Mouse (Mus musculus): ENCODE measurements around the gene Trim15. TPM values are rescaled to one million over a fixed set of nuclear protein-coding genes. Genes with fewer than 3 reads are reported as not detected.

The Trim15 gene
- polyA plus RNA-seq, 1 experiment from 2014 or later, result 0.47 TPM

DNA sequence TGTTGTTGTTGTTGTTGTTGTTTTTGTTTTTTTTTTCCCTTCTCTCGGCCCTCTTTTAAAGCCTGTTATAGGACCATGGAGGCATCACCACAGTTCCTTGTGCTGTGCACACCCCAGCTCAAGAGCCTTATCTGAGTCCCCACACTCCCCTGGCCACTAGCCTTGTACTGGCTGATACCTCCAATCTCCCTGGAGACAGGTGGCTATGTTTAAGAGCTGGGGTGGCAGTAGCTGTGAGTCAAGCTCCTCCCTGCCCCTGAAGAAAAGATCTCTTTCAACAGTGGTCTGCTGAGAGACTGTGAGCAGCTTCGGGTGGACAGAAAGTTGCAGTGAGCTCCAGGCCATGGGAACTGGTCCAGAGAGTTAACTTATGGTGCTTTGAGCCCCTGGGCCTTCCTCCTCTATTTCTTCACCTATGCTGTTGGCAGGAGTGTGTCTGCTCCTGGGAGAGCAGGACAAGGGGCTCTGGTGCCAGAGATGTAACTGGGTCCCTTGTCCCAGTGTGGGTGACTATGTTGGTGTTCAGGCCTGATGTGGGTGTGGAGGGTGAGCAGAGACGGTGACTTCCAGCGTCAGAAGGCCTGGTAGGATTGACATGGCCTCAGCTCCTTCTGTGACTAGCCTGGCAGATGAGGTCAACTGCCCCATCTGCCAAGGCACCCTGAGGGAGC, 2.4 kb upstream of the Trim15 start, which contains the start of gene Trim10:
Gene Trim10 (plus strand): TSS at position 291 of the 671 bp plus-strand sequence.
- Histone ChIP-seq H3K9ac (peak within 1 kb of the TSS; percentile 37; the same call in 1 of the 2 replicates), H3K4me1 (replicated peaks) (peaks cover 4% of the 10 kb centered on the region), H3K27me3 (replicated peaks) (peaks cover 34% of the 10 kb centered on the region), H3K9me3 (replicated peaks) (no peaks in the 10 kb centered on the region), H3K4me3 (peak within 1 kb of the TSS; percentile 34), H3K27ac (ENCODE audit: poor library complexity, severe bottlenecking) (peak within 1 kb of the TSS; percentile 70), H3K4me2 (peak within 1 kb of the TSS; percentile 30), H3K36me3 (no peaks in the 10 kb centered on the region)
- ATAC-seq (ENCODE audit: insufficient number of reproducible peaks, low FRiP score), result peak; percentile 95
- WGBS, result 58% methylated on average over 4 of the region's 4 CpGs

DNA sequence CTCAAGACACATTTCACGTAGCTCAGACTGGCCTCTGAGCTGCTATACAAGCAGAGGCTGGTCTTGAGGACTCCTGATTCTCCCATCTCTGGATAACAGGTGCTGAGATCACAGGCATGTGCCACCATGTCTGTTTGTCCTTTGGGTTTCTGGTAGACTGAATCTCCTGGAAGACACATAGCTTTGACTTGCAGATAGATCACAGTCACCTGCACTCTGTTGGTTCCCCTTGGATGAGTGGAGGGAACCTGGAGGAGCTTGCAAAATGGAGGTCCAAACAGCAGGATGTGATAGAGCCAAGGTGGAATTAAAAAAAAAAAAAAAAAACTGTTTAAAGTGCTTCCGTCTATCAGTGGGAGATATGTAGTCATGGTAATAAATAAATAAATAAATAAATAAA, 1.8 kb upstream of the Trim15 start:
- peaks cover 4% of the 10 kb centered on the region for H3K4me1 ChIP-seq (replicated peaks)
- peaks cover 37% of the 10 kb centered on the region for H3K27me3 ChIP-seq (replicated peaks)
- 59% methylated on average over 2 of the region's 2 CpGs for WGBS

DNA sequence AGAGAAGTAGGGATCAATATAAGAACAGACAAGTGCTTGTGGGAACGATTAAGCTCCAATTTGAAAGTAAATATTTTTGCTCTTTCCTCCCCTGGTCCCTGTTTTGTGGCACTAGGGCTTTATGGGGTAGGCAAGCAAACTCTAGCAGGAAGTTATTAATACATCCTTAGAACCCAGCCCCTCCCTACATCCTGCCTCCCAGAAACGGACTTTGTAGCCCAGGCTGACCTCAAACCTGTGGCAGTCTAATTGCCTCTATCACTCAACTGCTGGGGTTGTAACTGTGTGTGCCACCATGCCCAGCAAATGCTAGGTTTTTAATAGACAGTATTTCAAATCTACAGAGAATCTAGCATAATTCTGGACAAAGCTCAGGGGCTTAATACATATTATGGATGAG, 5.3 kb downstream of the Trim15 start:
- 65% methylated on average over 2 of the region's 2 CpGs for WGBS
- Histone ChIP-seq H3K4me3 (no peak overlapping the region), H3K36me3 (peaks cover 31% of the 10 kb centered on the region), H3K4me2 (no peak overlapping the region), H3K9me3 (replicated peaks) (no peaks in the 10 kb centered on the region), H3K4me1 (replicated peaks) (peaks cover 2% of the 10 kb centered on the region), H3K9ac (no peak overlapping the region), H3K27me3 (replicated peaks) (peaks cover 22% of the 10 kb centered on the region), H3K27ac (ENCODE audit: poor library complexity, severe bottlenecking) (no peak overlapping the region)
- ATAC-seq (ENCODE audit: insufficient number of reproducible peaks, low FRiP score), result no peak

More for the DNA sequence above, 1.8 kb upstream of the Trim15 start:
- Histone ChIP-seq H3K27ac (ENCODE audit: poor library complexity, severe bottlenecking) (peak overlapping the region; percentile 56; the same call in 1 of the 2 replicates), H3K9ac (no peak overlapping the region), H3K4me3 (no peak overlapping the region), H3K36me3 (no peaks in the 10 kb centered on the region), H3K4me2 (no peak overlapping the region), H3K9me3 (replicated peaks) (no peaks in the 10 kb centered on the region)
- ATAC-seq (ENCODE audit: insufficient number of reproducible peaks, low FRiP score), result no peak

DNA sequence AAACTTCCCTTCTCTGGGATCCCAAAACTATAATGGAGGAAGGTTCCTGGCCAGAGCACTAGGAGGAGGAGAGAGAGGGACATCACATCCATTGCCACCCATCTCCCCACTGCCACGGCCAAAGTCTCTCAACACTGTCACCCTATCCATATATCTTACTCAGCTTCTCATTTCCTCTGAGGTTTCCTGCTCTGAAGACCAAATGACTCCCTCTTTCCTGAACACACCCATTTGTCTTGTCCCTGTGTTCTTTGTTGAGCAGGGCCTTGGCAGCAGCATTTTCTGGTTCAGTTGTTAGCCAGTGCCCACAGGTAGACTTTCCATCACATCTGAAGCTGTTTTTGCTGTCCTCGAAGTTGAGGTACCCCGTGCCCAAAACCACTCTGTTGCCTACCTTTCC, 8.8 kb downstream of the Trim15 start:
- no peak overlapping the region for H3K9ac ChIP-seq
- no peak overlapping the region for H3K27ac ChIP-seq (ENCODE audit: poor library complexity, severe bottlenecking)
- H3K36me3 ChIP-seq, result peaks cover 64% of the 10 kb centered on the region
- no peaks in the 10 kb centered on the region for H3K9me3 ChIP-seq (replicated peaks)
- no peak for ATAC-seq (ENCODE audit: insufficient number of reproducible peaks, low FRiP score)
- H3K4me2 ChIP-seq, result no peak overlapping the region
- 78% methylated on average over 3 of the region's 3 CpGs for WGBS
- H3K4me1 ChIP-seq (replicated peaks), result no peaks in the 10 kb centered on the region
- H3K27me3 ChIP-seq (replicated peaks), result no peaks in the 10 kb centered on the region
- no peak overlapping the region for H3K4me3 ChIP-seq

DNA sequence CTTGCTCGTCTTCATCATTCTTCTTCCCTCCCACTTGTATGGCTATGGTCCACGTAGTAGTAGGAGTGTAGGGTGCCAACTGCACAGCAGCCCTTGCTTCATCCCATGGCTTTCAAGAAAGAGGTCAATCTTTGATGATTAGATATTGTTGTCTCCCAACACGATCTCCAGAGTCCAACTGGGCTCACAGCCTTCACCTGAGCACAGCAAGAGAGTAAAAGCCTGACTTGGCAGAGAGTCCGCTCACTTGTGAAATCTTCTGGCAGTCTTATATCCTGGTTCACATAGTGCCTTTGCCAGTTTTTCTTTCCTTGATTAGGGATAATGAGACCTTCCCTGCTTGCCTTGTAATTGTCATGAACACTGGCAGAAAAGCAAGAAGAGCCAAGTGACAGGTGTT, 10.8 kb downstream of the Trim15 start:
- no peaks in the 10 kb centered on the region for H3K27me3 ChIP-seq (replicated peaks)
- WGBS, result 93% methylated on average over 4 of the region's 4 CpGs
- no peak overlapping the region for H3K4me3 ChIP-seq
- no peak overlapping the region for H3K9ac ChIP-seq
- peaks cover 83% of the 10 kb centered on the region for H3K36me3 ChIP-seq
- no peaks in the 10 kb centered on the region for H3K9me3 ChIP-seq (replicated peaks)
- peaks cover 6% of the 10 kb centered on the region for H3K4me1 ChIP-seq (replicated peaks)
- no peak for ATAC-seq (ENCODE audit: insufficient number of reproducible peaks, low FRiP score)
- no peak overlapping the region for H3K4me2 ChIP-seq
- no peak overlapping the region for H3K27ac ChIP-seq (ENCODE audit: poor library complexity, severe bottlenecking)

DNA sequence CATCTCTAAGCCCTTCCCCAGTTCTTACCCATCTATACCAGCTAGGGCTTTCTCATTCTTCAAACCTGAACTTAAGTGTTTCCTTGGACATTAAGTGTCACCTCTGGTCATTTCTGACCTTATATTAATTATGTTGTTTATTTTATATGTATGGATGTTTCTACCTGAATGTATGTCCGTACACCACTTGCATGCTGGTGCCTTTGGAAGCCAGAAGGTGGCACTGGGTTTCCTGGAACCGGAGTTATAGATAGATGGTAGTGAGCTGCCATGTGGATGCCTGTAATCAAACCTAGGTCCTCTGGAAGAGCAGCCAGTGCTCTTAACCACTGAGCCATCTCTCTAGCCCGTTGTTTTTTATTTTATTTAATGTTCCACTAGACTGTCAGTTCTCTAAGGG, 11.5 kb downstream of the Trim15 start:
- Histone ChIP-seq H3K36me3 (peaks cover 90% of the 10 kb centered on the region), H3K9me3 (replicated peaks) (no peaks in the 10 kb centered on the region), H3K4me2 (no peak overlapping the region), H3K27me3 (replicated peaks) (no peaks in the 10 kb centered on the region), H3K4me1 (replicated peaks) (peaks cover 8% of the 10 kb centered on the region), H3K27ac (ENCODE audit: poor library complexity, severe bottlenecking) (no peak overlapping the region), H3K9ac (no peak overlapping the region), H3K4me3 (no peak overlapping the region)
- WGBS, result 89% methylated on average over 3 of the region's 3 CpGs
- no peak for ATAC-seq (ENCODE audit: insufficient number of reproducible peaks, low FRiP score)

DNA sequence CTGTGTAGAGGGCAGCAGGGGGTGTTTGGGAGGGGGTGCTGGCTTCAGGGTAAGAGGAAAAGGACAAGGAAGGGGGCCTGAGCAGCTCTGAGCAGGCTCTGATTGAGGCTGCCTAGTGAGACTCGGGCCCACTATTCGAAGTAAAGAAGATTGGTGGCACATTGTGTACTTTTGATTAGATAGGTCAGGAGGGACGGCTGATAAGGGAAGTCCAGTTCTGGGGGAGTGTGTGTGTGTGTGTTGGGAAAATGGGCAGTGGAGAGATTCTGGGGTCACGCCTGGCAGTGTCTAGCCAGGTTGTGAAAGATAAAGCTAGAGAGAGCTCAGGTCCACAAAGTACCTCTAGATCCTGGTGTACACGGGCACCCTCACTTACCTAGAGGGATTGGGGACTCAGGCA, 15.4 kb downstream of the Trim15 start:
- Histone ChIP-seq H3K27ac (ENCODE audit: poor library complexity, severe bottlenecking) (no peak overlapping the region), H3K9ac (no peak overlapping the region), H3K4me2 (no peak overlapping the region), H3K27me3 (replicated peaks) (no peaks in the 10 kb centered on the region), H3K9me3 (replicated peaks) (no peaks in the 10 kb centered on the region), H3K4me3 (no peak overlapping the region), H3K36me3 (peaks cover 62% of the 10 kb centered on the region), H3K4me1 (replicated peaks) (peaks cover 8% of the 10 kb centered on the region)
- ATAC-seq (ENCODE audit: insufficient number of reproducible peaks, low FRiP score), result no peak
- WGBS, result 42% methylated on average over 5 of the region's 5 CpGs

DNA sequence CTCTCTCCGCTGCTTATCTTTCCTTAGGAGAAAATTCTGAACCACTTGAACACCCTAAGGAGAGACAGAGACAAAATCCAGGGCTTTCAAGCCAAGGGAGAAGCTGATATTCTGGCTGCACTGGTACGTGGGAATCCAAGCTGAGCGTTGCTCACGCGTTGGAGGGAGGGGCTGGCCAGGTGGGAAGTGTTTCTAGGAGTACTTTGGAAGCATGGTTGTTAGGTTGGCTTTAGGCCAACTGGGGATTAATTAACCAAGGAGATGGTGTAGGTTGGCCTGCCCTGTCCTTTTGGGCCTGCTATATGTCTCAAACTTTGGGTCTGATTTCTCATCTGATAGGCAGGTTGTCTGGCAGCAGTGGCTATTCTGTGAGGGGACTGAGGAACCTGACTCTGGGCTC, 15.8 kb downstream of the Trim15 start:
- 59% methylated on average over 5 of the region's 5 CpGs for WGBS

DNA sequence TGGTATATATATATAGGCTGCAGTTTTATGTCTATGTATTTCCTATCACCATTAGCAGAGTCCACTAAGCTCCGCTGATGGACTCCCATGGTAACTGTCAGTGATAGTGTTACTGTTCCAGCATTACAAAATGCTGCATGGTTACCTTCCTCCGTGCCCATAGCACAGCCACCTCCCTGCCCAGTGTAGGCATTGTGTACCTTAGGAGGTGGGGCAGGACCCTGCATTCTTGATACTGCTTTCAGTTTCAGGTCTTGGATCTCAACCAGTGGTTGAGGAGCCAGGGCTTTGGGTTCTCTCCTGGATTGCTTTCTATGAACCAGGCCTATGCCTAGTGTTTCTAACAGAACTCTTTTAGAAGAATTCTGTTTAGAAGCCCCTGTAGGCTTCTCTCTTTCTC, 17.0 kb downstream of the Trim15 start:
- WGBS, result 85% methylated on average over 2 of the region's 2 CpGs
- no peaks in the 10 kb centered on the region for H3K27me3 ChIP-seq (replicated peaks)
- H3K27ac ChIP-seq (ENCODE audit: poor library complexity, severe bottlenecking), result no peak overlapping the region
- peaks cover 8% of the 10 kb centered on the region for H3K4me1 ChIP-seq (replicated peaks)
- H3K4me2 ChIP-seq, result no peak overlapping the region
- H3K36me3 ChIP-seq, result peaks cover 51% of the 10 kb centered on the region
- no peak overlapping the region for H3K4me3 ChIP-seq
- no peak for ATAC-seq (ENCODE audit: insufficient number of reproducible peaks, low FRiP score)
- no peak overlapping the region for H3K9ac ChIP-seq
- no peaks in the 10 kb centered on the region for H3K9me3 ChIP-seq (replicated peaks)

More for the DNA sequence above, 15.8 kb downstream of the Trim15 start:
- Histone ChIP-seq H3K4me3 (no peak overlapping the region), H3K4me2 (no peak overlapping the region), H3K36me3 (peaks cover 60% of the 10 kb centered on the region), H3K9me3 (replicated peaks) (no peaks in the 10 kb centered on the region), H3K27ac (ENCODE audit: poor library complexity, severe bottlenecking) (no peak overlapping the region), H3K4me1 (replicated peaks) (peaks cover 8% of the 10 kb centered on the region), H3K9ac (no peak overlapping the region), H3K27me3 (replicated peaks) (no peaks in the 10 kb centered on the region)
- ATAC-seq (ENCODE audit: insufficient number of reproducible peaks, low FRiP score), result no peak

DNA sequence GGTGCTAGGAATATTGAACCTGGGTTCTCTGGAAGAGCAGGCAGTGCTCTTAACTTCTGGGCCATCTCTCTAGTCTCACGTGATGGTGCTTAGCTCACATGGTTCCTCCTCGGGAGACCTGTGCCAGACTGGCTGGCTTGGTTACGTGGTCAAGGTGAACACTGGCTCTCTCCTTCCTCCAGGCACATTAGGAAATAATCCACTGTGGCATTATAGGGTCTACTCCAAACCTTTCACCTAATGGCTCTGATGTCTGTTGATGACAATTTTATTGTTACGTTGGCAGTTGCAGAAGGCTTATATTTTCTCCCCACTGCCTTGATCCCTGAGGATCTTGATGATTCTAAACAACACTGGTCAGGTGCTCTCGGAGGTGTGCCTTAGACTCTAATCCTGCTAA, 18.1 kb downstream of the Trim15 start:
- H3K27ac ChIP-seq (ENCODE audit: poor library complexity, severe bottlenecking), result no peak overlapping the region
- no peaks in the 10 kb centered on the region for H3K27me3 ChIP-seq (replicated peaks)
- no peak overlapping the region for H3K4me3 ChIP-seq
- H3K4me1 ChIP-seq (replicated peaks), result peaks cover 15% of the 10 kb centered on the region
- 78% methylated on average over 5 of the region's 5 CpGs for WGBS
- no peak overlapping the region for H3K4me2 ChIP-seq
- ATAC-seq (ENCODE audit: insufficient number of reproducible peaks, low FRiP score), result no peak
- H3K36me3 ChIP-seq, result peaks cover 41% of the 10 kb centered on the region
- H3K9me3 ChIP-seq (replicated peaks), result no peaks in the 10 kb centered on the region
- H3K9ac ChIP-seq, result no peak overlapping the region

DNA sequence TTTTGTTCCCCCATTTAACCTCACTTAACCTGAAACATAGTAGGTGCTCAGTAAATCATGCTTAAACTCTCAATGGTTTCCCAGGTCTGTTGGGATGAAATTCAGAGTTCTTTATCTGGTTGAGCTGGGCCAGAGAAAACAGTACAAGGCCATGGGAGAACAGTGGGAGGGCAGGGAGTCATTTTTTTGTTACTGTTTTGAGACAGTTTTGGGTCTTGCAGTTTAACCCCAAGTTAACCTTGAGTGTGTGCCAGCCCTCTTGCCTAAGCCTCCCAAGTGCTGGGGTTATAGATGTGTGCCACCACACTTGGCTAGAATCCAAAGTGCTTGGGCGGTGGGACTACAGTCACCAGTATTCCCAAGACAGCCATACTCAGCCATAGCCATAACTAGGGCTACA, 22.3 kb downstream of the Trim15 start:
- H3K9ac ChIP-seq, result no peak overlapping the region
- no peak overlapping the region for H3K27ac ChIP-seq (ENCODE audit: poor library complexity, severe bottlenecking)
- H3K4me2 ChIP-seq, result no peak overlapping the region
- no peak overlapping the region for H3K4me3 ChIP-seq
- no peaks in the 10 kb centered on the region for H3K27me3 ChIP-seq (replicated peaks)
- H3K36me3 ChIP-seq, result peaks cover 21% of the 10 kb centered on the region
- H3K9me3 ChIP-seq (replicated peaks), result no peaks in the 10 kb centered on the region
- peaks cover 20% of the 10 kb centered on the region for H3K4me1 ChIP-seq (replicated peaks)
- ATAC-seq (ENCODE audit: insufficient number of reproducible peaks, low FRiP score), result no peak
- WGBS, result 65% methylated on average over 1 of the region's 1 CpGs

DNA sequence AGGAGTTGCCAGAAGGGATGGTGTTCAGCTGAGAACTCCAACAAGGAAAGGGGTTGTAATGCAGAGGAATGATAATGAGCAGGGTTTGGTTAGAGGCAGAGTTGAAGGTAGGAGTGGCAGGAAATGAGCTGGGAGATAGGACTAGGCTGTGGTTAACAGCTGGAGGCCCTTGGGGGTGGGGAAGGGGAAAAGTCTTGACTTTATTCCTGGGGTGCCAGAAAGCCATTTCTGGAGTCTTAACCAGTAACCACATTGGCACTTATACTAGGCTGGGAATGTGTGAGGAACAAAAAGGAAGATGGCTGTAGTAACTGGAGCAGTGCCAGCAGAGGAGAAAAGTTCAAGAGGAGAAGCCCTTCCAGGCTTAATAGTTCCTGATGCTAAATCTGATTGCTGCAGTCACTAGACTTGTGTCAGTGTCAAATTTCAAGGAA, 22.7 kb downstream of the Trim15 start:
- H3K27ac ChIP-seq (ENCODE audit: poor library complexity, severe bottlenecking), result no peak overlapping the region
- H3K9me3 ChIP-seq (replicated peaks), result no peaks in the 10 kb centered on the region
- peaks cover 21% of the 10 kb centered on the region for H3K36me3 ChIP-seq
- no peak overlapping the region for H3K4me2 ChIP-seq
- no peaks in the 10 kb centered on the region for H3K27me3 ChIP-seq (replicated peaks)
- peak; percentile 51; the same call in 1 of the 2 replicates for ATAC-seq (ENCODE audit: insufficient number of reproducible peaks, low FRiP score)
- peaks cover 21% of the 10 kb centered on the region for H3K4me1 ChIP-seq (replicated peaks)
- H3K4me3 ChIP-seq, result no peak overlapping the region
- no peak overlapping the region for H3K9ac ChIP-seq

All from heart, embryonic 12.5 days (tissue).